Mouse (Mus musculus): ENCODE results near the gene Nckap5. TPM values are rescaled to one million over a fixed set of nuclear protein-coding genes. Genes with fewer than 3 reads are reported as not detected.
"Not testable (repeated sequence)": the region's sequence is repeated elsewhere in the genome, so short reads cannot be mapped to it uniquely, and the experiment has no call there.

The Nckap5 gene
- total RNA-seq, 1 experiment from 2014 or later, result 114 TPM

DNA sequence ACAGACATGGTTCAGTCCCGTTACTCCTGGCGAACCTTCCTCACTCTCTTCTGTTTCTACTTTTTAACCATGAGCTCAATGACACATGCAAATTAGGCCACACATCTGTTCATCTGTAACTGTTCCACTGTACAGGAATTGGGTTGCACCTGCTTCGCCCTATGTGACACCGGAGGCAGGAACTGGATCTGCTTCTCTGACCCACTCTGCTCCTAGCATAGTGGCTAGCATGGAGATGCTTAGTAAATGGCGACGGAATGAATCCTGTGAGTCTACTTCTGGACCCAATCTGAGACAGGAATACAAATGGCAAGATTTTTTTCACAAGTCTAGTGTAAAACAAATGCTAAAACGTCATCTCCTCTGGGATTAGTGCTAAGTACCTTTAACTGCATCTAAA lies 663.1 kb downstream of the Nckap5 start:
- DNase-seq, result no peak

GRCm38 (mm10) chr1:126159287-126159686 lies 671.3 kb downstream of the Nckap5 start:
- DNase-seq, result no peak

- no peak for DNase-seq
Observed at GRCm38 (mm10) chr1:126155816-126156215, 674.8 kb downstream of the Nckap5 start.

DNA sequence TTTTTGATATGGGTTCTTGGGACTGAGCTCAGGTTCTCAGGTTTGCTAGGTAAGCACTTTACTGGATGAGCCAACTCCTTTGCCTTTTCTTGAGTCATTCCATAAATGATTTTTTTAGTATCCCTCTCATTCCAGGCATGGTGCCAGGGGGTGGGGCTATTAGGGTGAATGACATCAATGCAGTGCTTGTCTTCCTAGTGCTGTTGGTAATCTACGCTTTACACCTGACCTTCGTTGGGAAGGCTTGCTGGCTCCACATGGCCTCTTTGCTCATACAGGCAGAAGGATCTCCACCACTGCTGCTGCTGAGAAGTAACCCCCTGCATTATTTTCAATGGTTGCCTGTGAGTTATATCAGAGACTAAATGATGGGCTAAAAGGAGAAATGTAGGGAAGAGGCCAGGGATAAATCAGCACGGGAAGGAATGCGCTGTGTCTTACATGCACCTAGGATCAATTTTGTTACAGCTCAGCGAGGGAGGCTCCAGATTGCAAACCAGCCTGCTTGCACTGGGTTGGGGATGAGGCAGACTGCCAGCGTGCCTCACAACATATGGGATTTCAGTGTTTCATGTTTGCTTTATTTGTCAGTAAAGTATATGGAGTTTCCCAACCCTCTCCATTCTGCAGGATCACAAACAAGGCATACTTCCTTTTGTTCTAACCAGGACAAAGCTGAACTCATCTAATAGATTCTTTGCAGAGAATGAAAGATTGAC lies 676.9 kb downstream of the Nckap5 start:
- peak; percentile 83 for DNase-seq

DNA sequence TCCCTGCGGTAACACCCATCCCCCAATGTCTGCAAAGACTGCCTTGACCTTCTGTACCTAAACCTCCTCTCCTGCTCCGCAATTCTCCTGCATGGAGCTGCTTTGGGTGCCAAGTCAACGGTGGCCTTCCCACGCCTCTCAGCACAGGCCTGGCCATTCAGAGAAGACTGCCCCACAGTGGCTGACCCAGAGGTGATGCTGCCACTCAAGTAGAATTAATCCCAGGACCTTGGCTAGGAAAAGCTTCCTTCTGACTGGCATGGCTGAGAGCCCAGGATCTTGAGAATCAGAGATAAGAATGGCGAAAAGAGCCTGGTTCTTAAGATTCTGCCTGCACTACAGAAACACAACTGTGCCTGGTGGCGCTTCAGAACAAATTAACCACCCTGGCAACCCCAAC lies 678.4 kb downstream of the Nckap5 start:
- DNase-seq, result peak; percentile 6

GRCm38 (mm10) chr1:126149966-126150365 lies 680.6 kb downstream of the Nckap5 start:
- DNase-seq, result no peak

- no peak for DNase-seq
Observed at GRCm38 (mm10) chr1:126135717-126136116, 694.9 kb downstream of the Nckap5 start.

GRCm38 (mm10) chr1:126132316-126132715 lies 698.3 kb downstream of the Nckap5 start:
- DNase-seq, result no peak

DNA sequence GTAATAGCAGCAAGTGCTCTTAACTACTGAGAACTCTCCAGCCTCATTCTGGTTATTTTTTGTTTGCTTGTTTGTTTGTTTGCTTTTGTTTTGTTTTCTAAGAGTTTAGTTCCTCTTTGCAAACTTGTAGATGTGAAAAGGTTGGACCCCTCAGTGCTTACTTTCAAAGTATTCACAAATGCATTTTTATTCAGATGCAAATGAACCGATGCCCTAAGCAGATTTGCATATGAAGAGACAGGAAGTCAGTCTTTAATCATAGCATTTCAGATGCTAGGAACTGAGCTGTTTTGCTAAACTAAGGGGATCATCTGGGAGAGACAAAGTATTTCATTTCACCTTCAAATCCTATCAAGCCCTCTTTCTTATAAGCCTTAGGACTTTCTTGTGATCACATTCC lies 701.5 kb downstream of the Nckap5 start:
- DNase-seq, result no peak

DNA sequence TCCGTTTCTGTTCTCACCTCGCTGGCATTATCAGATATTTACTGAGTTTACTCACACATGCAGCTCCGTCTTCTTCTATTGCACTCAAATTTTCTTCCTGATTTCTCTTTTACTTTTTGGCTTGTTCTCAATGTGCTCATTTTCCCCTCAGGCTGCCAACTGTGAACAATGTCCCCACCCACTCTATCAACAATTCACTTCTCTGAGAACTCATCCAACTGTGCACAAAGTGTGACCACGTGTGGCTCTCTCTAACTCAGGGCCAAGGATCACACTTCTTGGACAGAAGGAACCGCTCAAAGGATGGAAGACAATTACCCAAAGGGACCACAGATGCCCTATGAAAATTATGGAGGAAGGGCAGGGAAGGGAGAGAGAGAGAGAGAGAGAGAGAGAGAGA lies 707.5 kb downstream of the Nckap5 start:
- no peak for DNase-seq

- no peak for DNase-seq
Observed at GRCm38 (mm10) chr1:126120506-126120905, 710.1 kb downstream of the Nckap5 start.

- DNase-seq, result no peak
Observed at GRCm38 (mm10) chr1:126116034-126116433, 714.6 kb downstream of the Nckap5 start.

GRCm38 (mm10) chr1:126105673-126106256 lies 724.8 kb downstream of the Nckap5 start:
- DNase-seq, result no peak

DNA sequence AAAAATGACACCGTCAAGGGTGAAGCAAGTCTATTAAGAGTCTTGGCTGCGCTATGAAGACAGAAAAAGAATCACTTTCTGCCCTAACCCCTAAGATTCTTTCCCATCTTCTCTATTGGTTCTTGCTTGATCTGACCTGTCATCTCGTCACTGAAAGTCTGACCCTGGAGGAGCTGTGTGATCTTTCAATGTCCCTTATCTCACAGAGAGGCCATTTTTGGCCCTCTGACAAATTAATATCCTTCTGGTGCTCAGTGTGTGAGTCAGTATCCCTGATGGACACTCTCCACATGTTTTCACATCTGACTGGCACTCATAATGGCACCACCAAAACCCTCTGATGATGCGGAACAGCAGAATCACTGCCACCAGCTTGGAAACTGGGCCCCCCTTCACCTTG lies 736.3 kb downstream of the Nckap5 start:
- no peak for DNase-seq

DNA sequence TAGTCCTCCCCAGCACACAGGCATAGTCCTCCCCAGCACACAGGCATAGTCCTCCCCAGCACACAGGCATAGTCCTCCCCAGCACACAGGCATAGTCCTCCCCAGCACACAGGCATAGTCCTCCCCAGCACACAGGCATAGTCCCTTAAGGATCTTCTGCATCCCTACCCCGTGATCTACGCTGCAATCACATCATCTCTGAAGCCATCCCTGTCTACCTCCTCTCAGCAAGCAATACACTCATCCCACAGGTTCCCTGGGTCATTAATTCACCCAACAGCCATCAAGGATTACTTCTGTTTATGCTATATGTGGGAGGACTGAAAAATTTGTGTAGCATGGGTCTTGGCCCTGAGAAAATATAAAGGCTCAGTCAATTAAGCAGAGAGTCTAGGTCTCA lies 738.6 kb downstream of the Nckap5 start:
- not testable (repeated sequence) for DNase-seq

DNA sequence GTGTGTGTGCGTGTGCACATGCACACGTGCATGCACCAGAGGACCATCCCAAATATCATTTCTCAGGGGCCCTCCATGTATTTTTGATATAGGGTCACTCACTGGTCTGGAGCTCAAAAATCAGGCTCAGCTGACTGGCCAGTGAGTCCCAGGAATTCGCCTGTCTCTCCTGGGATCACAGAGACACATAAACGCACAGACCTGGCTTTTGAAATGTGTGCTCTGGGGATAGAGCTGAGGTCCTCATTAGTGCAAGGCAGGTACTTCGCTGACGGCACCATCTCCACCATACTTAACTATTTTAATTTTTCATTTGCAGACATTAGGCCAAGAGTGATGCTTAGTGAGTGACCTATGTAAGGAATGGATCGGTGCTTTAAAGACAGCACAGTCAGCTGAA lies 743.4 kb downstream of the Nckap5 start:
- DNase-seq, result no peak

DNA sequence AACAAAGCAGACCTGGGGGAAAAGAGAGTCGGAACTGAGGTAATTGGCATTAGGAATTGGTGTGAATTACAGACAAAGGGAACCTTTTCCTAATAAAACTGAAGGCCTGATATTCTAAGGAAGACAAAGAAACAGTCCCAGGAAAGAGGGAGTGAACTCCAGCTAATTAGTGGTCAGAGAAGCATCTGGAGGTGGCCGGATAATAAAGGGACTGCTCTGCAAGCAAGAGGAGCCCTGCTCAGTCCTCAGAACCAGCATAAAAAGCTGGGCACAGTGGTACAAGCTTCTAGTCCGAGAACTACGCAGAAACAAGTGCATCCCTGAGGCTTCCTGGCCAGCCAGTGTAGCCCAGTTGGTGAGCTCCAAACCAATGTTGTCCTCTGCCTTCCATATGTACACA lies 754.3 kb downstream of the Nckap5 start:
- DNase-seq, result no peak

- no peak for DNase-seq
Observed at GRCm38 (mm10) chr1:126070861-126071260, 759.7 kb downstream of the Nckap5 start.

DNA sequence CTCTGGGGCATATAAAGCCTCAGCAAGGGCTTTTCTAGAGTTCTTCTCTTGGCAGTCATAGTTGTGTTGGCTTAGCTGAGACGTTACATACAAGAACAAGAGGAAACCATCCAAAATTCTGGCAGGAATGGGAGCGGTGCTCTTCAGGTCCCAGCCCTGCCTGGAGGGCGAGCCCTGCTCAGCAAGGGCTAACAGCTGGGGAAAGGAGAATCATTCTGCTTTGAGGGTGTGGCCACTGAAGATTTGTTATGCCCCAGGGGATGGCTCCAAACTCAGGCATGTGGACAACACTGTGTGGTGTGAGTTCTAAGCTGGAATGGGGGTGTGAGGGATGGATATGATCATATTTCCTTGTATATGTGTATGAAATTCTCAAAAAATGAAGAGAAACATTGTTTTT lies 779.1 kb downstream of the Nckap5 start:
- DNase-seq, result no peak

DNA sequence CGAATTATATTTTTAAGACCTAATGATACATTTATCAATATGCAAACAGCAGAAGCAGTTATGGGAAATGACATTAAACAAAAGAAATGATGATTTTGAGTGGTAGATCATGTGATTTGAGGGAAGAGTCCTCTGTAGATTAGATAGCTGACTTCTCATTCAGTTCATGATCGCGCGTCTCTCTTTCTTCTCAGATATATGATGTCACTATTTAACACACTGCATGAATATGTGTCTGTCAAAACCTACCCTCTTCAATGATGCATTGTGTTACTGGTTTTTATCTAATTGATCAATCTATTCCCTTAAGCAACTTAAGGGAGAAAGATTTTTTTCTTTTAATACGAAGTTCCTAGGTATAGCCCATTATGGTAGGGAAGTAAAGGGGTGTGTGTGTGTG lies 787.7 kb downstream of the Nckap5 start:
- DNase-seq, result no peak

GRCm38 (mm10) chr1:126027536-126027935 lies 803.1 kb downstream of the Nckap5 start:
- DNase-seq, result no peak

GRCm38 (mm10) chr1:126024518-126024917 lies 806.1 kb downstream of the Nckap5 start:
- no peak for DNase-seq

DNA sequence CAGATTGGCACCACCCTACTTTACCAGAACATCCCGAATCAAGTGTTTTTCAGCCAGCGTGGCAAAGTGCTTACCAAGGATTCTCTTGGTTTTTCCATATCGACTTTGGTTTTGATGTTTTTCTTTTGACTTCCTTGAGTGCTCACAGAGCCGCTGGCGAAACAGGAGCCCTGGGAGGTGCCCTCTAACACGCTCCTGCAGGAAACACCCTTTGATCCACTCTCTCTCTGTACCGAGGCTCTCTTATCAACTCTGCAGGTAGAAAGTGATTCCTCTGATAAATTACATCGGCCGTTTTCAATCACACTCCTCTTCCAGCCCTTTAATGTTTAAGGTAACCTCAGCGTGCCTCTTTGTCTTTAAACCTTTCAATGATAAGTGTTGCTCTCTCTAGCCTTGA lies 807.6 kb downstream of the Nckap5 start:
- DNase-seq, result no peak

DNA sequence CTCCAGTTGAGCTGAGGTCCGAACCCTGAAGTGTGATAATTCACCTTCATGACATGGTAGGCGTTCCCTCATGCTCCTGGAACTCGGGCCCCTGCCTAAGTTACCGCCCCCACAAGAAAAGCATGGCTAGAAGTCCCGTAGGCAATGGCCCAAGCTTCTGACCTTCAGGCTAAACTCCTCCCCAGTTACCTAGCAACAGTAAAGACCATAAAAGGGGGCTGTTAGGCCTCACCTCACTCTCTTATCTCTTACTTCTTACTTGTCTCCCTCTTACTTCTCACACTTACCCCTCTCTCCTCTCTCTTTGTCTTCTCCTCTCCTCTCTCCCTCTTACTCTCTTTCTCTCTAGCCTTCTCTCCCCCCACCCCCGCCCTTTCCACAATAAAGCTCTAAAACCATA lies 811.9 kb downstream of the Nckap5 start:
- DNase-seq, result not testable (repeated sequence)

Measured in adrenal gland, postnatal 25 days (tissue).